Mouse (Mus musculus): ENCODE data around the gene 4930438A08Rik. TPM values are rescaled to one million over a fixed set of nuclear protein-coding genes. Genes with fewer than 3 reads are reported as not detected.
"Not testable (repeated sequence)": the region's sequence is repeated elsewhere in the genome, so short reads cannot be mapped to it uniquely, and the experiment has no call there.

The 4930438A08Rik gene
- polyA plus RNA-seq (2016; fragmentation: Nextera tagmentation; extraction: Ambion mirVana) = not detected in 2 replicates

- Histone ChIP-seq H3K27me3 (ENCODE audit: insufficient read depth, poor library complexity, severe bottlenecking) (no peaks in the 10 kb centered on the region), H3K9me3 (no peaks in the 10 kb centered on the region), H3K27ac (no peak within 1 kb of the TSS), H3K4me1 (no peaks in the 10 kb centered on the region), H3K36me3 (no peaks in the 10 kb centered on the region), H3K4me3 (no peak within 1 kb of the TSS)
- peak; percentile 28 for DNase-seq (ENCODE audit: low spot score)
- 48% methylated on average over 2 of the region's 2 CpGs for WGBS
These were observed at the start of gene 4930438A08Rik for GRCm38 (mm10) chr11:58274572-58274971. TSS of gene 4930438A08Rik (plus strand) at chr11:58274799.

- H3K27ac ChIP-seq = not testable (repeated sequence)
- 71% methylated on average over 2 of the region's 2 CpGs for WGBS
These were observed 49.7 kb upstream of the 4930438A08Rik start for GRCm38 (mm10) chr11:58224872-58225271.

GRCm38 (mm10) chr11:58225655-58226054, 48.9 kb upstream of the 4930438A08Rik start:
- no peaks in the 10 kb centered on the region for H3K27me3 ChIP-seq (ENCODE audit: insufficient read depth, poor library complexity, severe bottlenecking)
- H3K4me1 ChIP-seq = peaks cover 26% of the 10 kb centered on the region
- no peaks in the 10 kb centered on the region for H3K36me3 ChIP-seq
- peak; percentile 84 for DNase-seq (ENCODE audit: low spot score)
- H3K27ac ChIP-seq = peak overlapping the region; percentile 56; the same call in 1 of the 2 replicates
- WGBS = 7% methylated on average over 5 of the region's 5 CpGs
- H3K4me3 ChIP-seq = no peak overlapping the region
- H3K9me3 ChIP-seq = no peaks in the 10 kb centered on the region

More at GRCm38 (mm10) chr11:58224872-58225271, 49.7 kb upstream of the 4930438A08Rik start:
- H3K27me3 ChIP-seq (ENCODE audit: insufficient read depth, poor library complexity, severe bottlenecking); H3K4me3 ChIP-seq; H3K36me3 ChIP-seq; H3K9me3 ChIP-seq; DNase-seq (ENCODE audit: low spot score): not testable (repeated sequence)
- peaks cover 21% of the 10 kb centered on the region for H3K4me1 ChIP-seq

GRCm38 (mm10) chr11:58226425-58226824, 48.2 kb upstream of the 4930438A08Rik start:
- Histone ChIP-seq H3K9me3 (no peaks in the 10 kb centered on the region), H3K27ac (no peak overlapping the region), H3K4me3 (no peak overlapping the region), H3K27me3 (ENCODE audit: insufficient read depth, poor library complexity, severe bottlenecking) (no peaks in the 10 kb centered on the region), H3K4me1 (peaks cover 27% of the 10 kb centered on the region), H3K36me3 (no peaks in the 10 kb centered on the region)
- peak; percentile 6 for DNase-seq (ENCODE audit: low spot score)

DNA sequence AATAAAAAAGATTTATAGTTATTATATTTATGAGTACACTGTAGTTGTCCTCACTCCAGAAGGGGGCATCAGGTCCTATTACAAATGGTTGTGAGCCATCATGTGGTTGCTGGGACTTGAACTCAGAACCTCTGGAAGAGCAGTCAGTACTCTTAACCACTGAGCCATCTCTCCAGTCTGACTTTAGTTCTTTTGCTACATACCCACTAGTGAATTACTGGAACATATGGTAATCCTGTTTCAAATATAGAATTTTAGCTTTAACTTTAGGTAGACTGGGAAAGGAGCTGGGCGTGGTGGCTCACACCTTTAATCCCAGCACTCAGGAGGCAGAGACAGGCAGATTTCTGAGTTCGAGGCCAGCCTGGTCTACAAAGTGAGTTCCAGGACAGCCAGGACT, 46.6 kb upstream of the 4930438A08Rik start:
- not testable (repeated sequence) for H3K27me3 ChIP-seq (ENCODE audit: insufficient read depth, poor library complexity, severe bottlenecking); H3K27ac ChIP-seq; H3K9me3 ChIP-seq; H3K4me3 ChIP-seq; H3K36me3 ChIP-seq
- H3K4me1 ChIP-seq = peaks cover 26% of the 10 kb centered on the region
- DNase-seq (ENCODE audit: low spot score) = peak; percentile 17
- 80% methylated on average over 2 of the region's 2 CpGs for WGBS

DNA sequence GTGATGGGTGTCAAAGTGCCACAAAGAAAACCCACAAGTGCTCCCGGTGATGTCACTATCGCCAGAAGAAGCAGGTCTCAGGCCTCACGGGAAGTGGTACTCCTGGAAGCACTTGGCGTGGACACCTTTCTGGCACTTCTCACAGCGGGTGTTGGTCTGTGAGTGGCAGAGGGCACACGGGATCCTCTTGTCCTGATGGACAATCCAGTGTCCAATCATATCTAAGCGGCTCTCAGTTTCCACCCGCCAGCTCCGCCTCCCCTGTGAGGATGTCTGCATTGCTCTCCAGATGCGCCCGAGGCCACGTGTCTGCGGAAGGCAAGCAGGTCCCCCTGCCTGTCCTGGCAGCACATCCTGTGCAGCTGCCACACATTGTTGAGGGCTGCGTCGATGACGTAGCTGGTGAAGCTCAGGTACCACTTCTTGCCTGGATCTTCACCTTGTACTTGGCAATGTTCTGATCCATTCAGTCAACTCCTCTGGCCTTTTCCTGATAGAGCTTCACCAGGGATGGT, 44.1 kb upstream of the 4930438A08Rik start:
- no peaks in the 10 kb centered on the region; the same call in 1 of the 2 replicates for H3K27me3 ChIP-seq (ENCODE audit: insufficient read depth, poor library complexity, severe bottlenecking)
- H3K27ac ChIP-seq = no peak overlapping the region
- WGBS = 53% methylated on average over 16 of the region's 16 CpGs
- H3K9me3 ChIP-seq = no peaks in the 10 kb centered on the region
- no peaks in the 10 kb centered on the region for H3K36me3 ChIP-seq
- no peak overlapping the region for H3K4me3 ChIP-seq
- DNase-seq (ENCODE audit: low spot score) = peak; percentile 75
- peaks cover 11% of the 10 kb centered on the region; the same call in 1 of the 2 replicates for H3K4me1 ChIP-seq

DNA sequence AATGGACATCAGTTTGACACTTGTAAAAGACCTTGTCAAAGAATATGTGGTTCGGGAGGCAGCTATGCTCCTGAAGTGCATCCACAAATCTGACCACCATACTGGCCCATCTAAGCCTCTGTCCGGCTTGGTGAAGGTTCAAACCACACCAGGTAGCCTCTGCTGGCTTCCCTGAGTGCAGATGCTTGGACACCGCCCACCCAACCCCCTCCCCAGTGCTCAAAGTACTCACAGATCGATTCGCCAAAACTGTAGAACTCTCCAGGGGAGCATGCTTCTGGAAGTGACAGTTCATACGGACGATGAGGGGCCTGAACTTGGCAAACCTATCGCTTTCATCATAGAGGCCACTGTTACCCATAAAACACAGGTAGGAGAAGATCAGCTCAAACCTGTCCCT, 43.4 kb upstream of the 4930438A08Rik start:
- peaks cover 6% of the 10 kb centered on the region; the same call in 1 of the 2 replicates for H3K4me1 ChIP-seq
- peak; percentile 63 for DNase-seq (ENCODE audit: low spot score)
- WGBS = 84% methylated on average over 8 of the region's 8 CpGs
- H3K27me3 ChIP-seq (ENCODE audit: insufficient read depth, poor library complexity, severe bottlenecking) = no peaks in the 10 kb centered on the region; the same call in 1 of the 2 replicates
- H3K27ac ChIP-seq = no peak overlapping the region
- H3K4me3 ChIP-seq = no peak overlapping the region
- no peaks in the 10 kb centered on the region for H3K36me3 ChIP-seq
- H3K9me3 ChIP-seq = no peaks in the 10 kb centered on the region

DNA sequence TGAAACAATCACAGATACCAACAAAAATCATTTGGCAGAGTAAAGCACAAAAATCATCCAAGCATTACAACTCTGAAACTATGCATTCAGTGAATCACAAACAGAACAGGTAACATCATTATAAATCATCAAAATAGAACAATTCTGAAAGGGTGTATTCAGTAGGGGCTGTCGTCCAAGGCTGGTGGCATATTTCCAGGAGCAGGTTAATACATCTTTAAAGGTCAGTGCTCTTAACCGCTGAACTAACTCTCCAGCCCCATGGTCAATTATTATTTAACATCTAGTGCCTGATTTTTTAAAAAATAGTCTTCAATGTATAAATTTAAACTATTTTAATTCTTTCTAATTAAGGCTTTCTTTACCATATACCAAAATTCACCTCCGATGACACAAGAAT, 40.0 kb upstream of the 4930438A08Rik start:
- peaks cover 13% of the 10 kb centered on the region for H3K4me1 ChIP-seq
- not testable (repeated sequence) for H3K36me3 ChIP-seq; H3K27ac ChIP-seq; H3K27me3 ChIP-seq (ENCODE audit: insufficient read depth, poor library complexity, severe bottlenecking); H3K4me3 ChIP-seq; H3K9me3 ChIP-seq; DNase-seq (ENCODE audit: low spot score)
- 84% methylated on average over 3 of the region's 3 CpGs for WGBS

GRCm38 (mm10) chr11:58235152-58235551, 39.4 kb upstream of the 4930438A08Rik start:
- Histone ChIP-seq H3K4me3 (no peak overlapping the region), H3K27me3 (ENCODE audit: insufficient read depth, poor library complexity, severe bottlenecking) (no peaks in the 10 kb centered on the region; the same call in 1 of the 2 replicates), H3K9me3 (no peaks in the 10 kb centered on the region), H3K4me1 (peaks cover 13% of the 10 kb centered on the region), H3K36me3 (no peaks in the 10 kb centered on the region), H3K27ac (no peak overlapping the region)
- peak; percentile 74 for DNase-seq (ENCODE audit: low spot score)
- WGBS = 12% methylated on average over 6 of the region's 6 CpGs

DNA sequence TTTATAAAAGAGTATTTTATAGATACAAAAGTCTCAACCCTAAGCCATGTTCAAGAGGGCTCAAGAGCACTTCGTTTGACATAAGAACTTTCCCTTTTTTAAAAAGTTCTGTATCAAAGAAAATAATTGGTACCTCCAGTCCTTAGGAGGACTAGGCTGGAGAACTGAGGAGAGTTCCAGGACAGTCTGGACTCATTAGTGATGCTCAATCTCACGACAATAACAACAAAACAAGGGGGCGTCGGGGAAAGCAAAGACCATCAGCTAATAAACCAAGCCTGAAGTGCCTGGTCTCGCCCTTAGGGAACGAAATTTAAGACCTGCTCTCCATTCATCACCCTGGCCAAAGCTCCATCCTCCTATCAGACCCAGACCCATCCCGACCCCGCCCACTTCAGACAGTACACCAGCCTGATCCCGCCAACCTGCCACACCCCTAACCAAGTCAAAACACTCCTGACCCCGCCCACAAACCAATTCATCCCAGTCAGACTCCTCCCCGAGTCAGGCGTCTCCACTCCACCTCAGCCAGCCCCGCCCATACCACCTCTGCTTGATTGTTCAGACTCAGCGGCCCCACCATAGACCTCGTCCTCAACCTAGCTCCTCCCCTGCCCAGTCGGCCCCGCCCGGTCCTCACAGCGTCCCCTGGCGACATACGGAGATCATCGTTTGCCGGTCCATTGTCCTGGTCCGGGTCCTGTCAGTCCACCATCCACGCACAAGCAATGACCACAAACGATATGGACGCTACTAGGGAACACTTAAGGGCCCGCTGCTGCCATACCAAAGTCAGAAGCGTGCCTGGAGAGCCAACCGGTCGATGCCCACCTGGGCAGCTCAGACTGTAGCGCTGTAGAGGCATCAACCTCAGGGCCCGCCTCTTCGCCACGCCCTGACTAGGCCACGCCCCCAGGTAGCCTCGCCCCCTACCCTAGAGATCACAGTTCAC, 35.5 kb upstream of the 4930438A08Rik start:
- 2% methylated on average over 37 of the region's 37 CpGs for WGBS
- Histone ChIP-seq H3K27me3 (ENCODE audit: insufficient read depth, poor library complexity, severe bottlenecking) (no peaks in the 10 kb centered on the region), H3K4me3 (peak overlapping the region; percentile 65), H3K4me1 (peaks cover 7% of the 10 kb centered on the region), H3K27ac (peak overlapping the region; percentile 44; the same call in 1 of the 2 replicates), H3K36me3 (no peaks in the 10 kb centered on the region), H3K9me3 (no peaks in the 10 kb centered on the region)
- DNase-seq (ENCODE audit: low spot score) = peak; percentile 92

DNA sequence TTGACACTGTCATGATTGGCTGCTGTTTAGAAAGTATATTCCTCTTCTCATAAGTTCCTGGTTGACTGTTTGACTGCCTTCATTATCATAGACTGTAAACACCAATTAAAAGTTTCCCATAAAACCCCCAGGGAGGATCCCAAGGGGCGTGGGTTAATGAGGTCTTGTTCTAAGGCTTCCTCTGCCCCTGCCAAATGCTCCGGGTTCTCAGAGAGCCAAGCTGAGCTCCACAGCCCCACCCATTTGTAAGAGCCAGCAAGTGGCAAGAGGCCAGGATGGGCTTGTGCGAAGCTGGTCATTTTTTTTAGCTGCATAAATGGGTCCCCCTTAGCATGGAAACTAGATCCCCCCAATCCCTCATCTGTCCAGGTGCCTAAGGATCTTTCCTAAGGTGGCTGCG, 27.3 kb upstream of the 4930438A08Rik start:
- H3K4me3 ChIP-seq = no peak overlapping the region
- no peaks in the 10 kb centered on the region for H3K4me1 ChIP-seq
- 48% methylated on average over 4 of the region's 4 CpGs for WGBS

DNA sequence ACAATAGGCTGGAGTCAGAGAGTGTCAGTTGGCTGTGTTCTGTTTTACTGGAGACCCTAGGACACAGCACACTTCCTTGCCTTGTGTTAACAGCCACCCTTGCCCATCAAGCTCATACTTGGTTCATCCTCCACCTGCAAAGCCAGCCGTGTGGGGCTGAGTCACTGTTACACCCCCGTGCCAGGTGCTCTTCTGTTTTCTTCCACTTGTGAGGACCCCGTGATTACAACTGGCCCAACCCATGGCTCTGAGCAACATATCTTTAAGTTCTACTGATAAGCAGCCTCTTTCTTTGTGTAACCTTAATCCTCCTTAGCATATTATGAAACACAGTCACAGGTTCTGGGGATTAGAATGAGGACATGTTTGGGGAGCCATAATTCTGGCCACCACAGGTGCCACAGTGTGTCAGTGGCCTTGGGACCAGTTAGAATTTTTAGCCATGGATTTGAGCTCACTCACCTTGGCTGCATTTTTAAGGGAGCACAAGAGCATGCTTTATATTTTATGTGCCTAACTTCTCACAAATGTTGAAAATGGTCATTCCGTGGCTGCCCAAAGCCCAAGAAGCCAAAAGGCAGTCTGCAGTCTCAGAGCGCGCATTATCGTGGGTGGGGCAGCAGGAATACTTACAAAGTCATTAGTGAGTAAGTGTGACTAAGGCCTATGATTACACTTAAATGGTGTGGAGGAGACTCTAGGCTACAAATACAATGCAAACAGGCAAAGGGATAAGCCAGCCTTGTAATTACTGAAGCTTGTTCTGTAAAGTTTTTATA, 25.2 kb upstream of the 4930438A08Rik start:
- WGBS = 80% methylated on average over 7 of the region's 7 CpGs
- Histone ChIP-seq H3K36me3 (no peaks in the 10 kb centered on the region), H3K4me1 (no peaks in the 10 kb centered on the region), H3K4me3 (no peak overlapping the region), H3K9me3 (no peaks in the 10 kb centered on the region), H3K27ac (no peak overlapping the region), H3K27me3 (ENCODE audit: insufficient read depth, poor library complexity, severe bottlenecking) (no peaks in the 10 kb centered on the region)
- DNase-seq (ENCODE audit: low spot score) = peak; percentile 39

More for the DNA sequence above, 27.3 kb upstream of the 4930438A08Rik start:
- DNase-seq (ENCODE audit: low spot score) = peak; percentile 7
- Histone ChIP-seq H3K9me3 (no peaks in the 10 kb centered on the region), H3K27me3 (ENCODE audit: insufficient read depth, poor library complexity, severe bottlenecking) (no peaks in the 10 kb centered on the region), H3K36me3 (no peaks in the 10 kb centered on the region), H3K27ac (no peak overlapping the region)
